Mouse (Mus musculus) c-Kit-positive CD71-positive TER-119-negative erythroid progenitor cells, embryonic 14.5 days (primary cell): Measurements from ENCODE around the gene 1700020N15Rik.
"Not testable (repeated sequence)": the region's sequence is repeated elsewhere in the genome, so short reads cannot be mapped to it uniquely, and the experiment has no call there.

Experiments used
- DNase-seq: peaks from one replicate; pipeline ENCODE4 v3.0.0-alpha.2; 2013; ENCODE audit warnings: low read depth

Gene 1700020N15Rik

GRCm38 (mm10) chrX:69945000-69945399 lies at the start of gene 1700020N15Rik:
TSS of gene 1700020N15Rik (plus strand) at chrX:69945300.
- DNase-seq: not testable (repeated sequence)

DNA sequence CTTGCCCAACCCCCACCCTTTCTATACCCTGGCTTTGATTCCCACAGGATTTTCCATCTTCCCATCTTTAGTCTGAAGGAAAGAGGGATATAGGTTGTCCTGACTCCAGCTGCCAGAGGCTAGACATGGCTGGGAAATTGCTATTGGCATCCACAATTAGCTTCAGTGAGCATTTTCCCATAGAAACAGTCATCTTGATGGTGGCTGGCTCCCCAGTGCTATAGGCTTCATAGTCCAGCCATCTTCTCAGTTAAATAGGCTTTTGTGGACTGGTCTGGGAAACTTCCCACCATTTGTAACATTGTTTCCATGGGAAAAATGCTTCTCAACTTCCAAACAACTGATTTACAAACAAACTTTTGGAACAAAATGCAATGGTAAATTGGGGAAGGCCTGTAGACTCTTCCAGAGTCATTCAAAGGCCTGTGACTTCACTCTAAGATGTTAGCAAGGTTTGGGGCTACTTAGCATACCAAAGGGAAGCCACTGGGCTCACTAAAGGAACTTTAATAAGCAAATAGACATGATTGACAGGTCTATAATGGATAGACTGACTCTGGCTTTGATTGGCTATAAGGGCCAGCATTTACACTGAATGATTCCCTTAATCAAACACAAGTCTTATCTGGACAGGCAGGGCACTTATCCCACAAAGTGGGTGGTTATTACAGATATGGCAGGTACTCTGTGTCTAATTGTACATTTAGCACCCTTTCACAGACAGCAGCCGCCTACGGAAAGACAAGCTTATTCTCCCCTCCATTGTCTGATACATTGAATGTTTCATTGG lies 31.9 kb downstream of the 1700020N15Rik start:
- DNase-seq: no peak
